Mouse (Mus musculus) limb, embryonic 10.5 days (tissue): ENCODE data around the gene Traf3ip3. TPM values are rescaled to one million over a fixed set of nuclear protein-coding genes. Genes with fewer than 3 reads are reported as not detected.

ENCODE experiments used
- DNase-seq: peaks from one replicate; pipeline ENCODE4 v3.0.0-alpha.2; 2017; ENCODE audit warnings: low spot score
- H3K27ac ChIP-seq: fragments of 300-500 bp; sonication (generic); 2 replicates; pipeline ENCODE4 v1.5.1; 2016; ENCODE audit warnings: mild to moderate bottlenecking
- H3K27me3 ChIP-seq: fragments of 300-500 bp; sonication (generic); 2 replicates; pipeline ENCODE4 v1.6.1; 2016; ENCODE audit warnings: low read depth, mild to moderate bottlenecking; ENCODE audit not compliant: poor library complexity, severe bottlenecking
- H3K36me3 ChIP-seq: fragments of 300-500 bp; sonication (generic); 2 replicates; pipeline ENCODE4 v1.6.1; 2016; ENCODE audit warnings: mild to moderate bottlenecking, moderate library complexity
- H3K4me1 ChIP-seq: fragments of 300-500 bp; sonication (generic); 2 replicates; pipeline ENCODE4 v1.6.1; 2016
- H3K4me3 ChIP-seq: fragments of 300-500 bp; sonication (generic); 2 replicates; pipeline ENCODE4 v1.5.1; 2016; ENCODE audit warnings: mild to moderate bottlenecking, moderate library complexity
- H3K9me3 ChIP-seq: fragments of 300-500 bp; sonication (generic); replicated peaks from 2 replicates; pipeline ENCODE4 v1.6.1; 2016; ENCODE audit warnings: mild to moderate bottlenecking
- WGBS: fragments of 180-500 bp; shearing (Covaris S2); methylation state at CpG from one replicate; pipeline ENCODE4 v1.1.7; 2016; 5-methylcytosine and 5-hydroxymethylcytosine counted together
- polyA plus RNA-seq: library from polyadenylated mRNA; unstranded; fragments of >200 nt; fragmentation: Nextera tagmentation; extraction: Ambion mirVana; gene quantifications from 2 replicates; pipeline ENCODE4 v1.2.1, GENCODE M21; 2016

The Traf3ip3 gene
- polyA plus RNA-seq, 1 experiment from 2014 or later, result 1.5 TPM

DNA sequence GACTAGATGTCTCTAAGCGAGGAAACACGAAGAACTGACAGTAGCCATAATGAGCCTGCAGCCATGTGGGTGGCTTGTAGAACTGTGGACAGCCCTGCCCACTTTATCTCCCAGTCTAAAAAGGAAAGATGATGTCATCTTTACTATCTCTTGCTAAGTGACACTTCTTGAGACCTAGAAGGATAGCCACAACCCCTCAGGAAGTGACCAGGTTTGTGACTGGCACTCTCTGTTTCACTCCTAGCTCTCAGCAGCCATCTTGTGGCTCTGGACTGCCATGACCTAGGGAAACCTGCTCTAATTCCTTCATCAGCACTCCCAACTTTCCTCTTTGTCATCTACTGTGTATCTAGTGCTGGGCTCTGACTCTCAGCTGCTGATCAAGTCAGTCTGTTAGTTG lies 3.2 kb downstream of the Traf3ip3 start:
- H3K27ac ChIP-seq, result no peak overlapping the region
- WGBS, result 92% methylated on average over 2 of the region's 2 CpGs
- H3K27me3 ChIP-seq, result no peaks in the 10 kb centered on the region
- no peaks in the 10 kb centered on the region for H3K36me3 ChIP-seq
- no peak for DNase-seq
- no peaks in the 10 kb centered on the region for H3K9me3 ChIP-seq
- H3K4me1 ChIP-seq, result 0 out of 2 replicates have a peak, but pooled peaks cover 6% of the 10 kb centered on the region
- no peak overlapping the region for H3K4me3 ChIP-seq

DNA sequence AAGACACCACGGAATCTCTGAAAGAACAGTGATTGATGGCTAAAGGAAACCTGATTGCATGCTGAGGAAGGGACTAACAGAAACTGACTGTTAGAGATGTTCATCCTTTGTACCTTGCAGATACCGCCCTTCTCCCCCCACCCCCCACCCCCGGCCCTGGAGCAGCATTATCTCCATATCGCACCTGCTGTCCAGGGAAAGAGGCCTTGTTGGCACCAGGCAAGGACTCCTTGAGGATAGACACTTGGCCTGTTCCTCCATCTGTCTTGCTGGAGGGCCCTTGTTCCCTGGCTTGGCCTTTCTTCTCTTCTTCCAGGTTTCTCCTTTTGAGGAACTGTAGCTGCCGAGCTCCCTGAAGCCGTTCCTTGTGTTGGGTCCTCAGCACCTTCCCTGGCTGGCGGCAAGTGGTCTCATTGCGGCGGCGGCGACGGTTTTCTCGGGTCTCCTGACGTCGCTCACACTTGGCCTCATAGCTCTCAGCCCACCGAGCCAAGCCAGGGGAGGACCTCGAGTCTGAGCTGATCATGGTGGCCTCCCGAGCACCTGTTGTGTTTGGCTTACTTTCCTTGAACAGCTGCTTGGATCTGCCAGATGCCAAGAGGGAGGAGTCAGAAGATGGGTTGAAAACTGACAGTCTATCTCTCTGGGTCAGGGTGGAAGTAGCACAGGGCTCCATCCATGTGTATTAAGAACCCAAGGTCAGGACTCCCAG lies 3.9 kb downstream of the Traf3ip3 start:
- Histone ChIP-seq H3K9me3 (no peaks in the 10 kb centered on the region), H3K4me1 (0 out of 2 replicates have a peak, but pooled peaks cover 6% of the 10 kb centered on the region), H3K36me3 (no peaks in the 10 kb centered on the region), H3K4me3 (no peak overlapping the region), H3K27me3 (no peaks in the 10 kb centered on the region), H3K27ac (no peak overlapping the region)
- 88% methylated on average over 18 of the region's 18 CpGs for WGBS
- DNase-seq, result no peak

DNA sequence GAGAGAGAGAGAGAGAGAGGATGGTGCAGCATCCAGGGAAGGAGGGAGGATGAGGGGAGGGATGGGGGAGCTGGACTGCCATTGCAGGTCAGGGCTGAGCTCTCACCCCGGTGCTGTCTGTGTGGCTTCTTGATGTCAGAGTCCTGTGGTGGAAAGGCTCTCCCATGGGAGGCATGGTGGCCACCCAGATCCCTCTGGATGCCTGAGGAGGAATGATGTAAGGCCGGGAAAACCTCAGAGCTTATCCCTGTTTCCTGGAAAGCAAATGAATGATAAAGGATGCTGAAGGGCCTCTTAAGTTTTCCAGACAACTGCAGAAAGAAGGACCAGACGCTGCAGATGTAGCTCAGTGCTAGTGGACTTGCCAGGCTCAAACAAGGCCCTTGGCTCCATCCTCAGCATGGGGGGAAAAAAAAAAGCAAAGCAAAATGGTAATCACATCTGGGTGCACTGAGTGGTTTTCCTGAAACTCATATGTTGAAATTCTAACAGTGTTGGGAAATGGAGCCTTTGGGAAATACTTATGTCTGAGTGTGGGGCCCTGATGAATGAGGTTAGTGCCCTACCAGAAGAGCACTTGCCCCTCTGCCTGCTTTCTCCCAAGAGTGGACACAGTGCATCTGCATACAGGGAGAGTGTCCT lies 6.2 kb downstream of the Traf3ip3 start:
- H3K27ac ChIP-seq, result no peak overlapping the region
- no peak overlapping the region for H3K4me3 ChIP-seq
- no peaks in the 10 kb centered on the region for H3K36me3 ChIP-seq
- H3K27me3 ChIP-seq, result no peaks in the 10 kb centered on the region
- H3K4me1 ChIP-seq, result peaks cover 2% of the 10 kb centered on the region
- no peaks in the 10 kb centered on the region for H3K9me3 ChIP-seq
- DNase-seq, result no peak
- 71% methylated on average over 3 of the region's 3 CpGs for WGBS

GRCm38 (mm10) chr1:193194416-193195140 lies 6.9 kb downstream of the Traf3ip3 start:
- 82% methylated on average over 3 of the region's 3 CpGs for WGBS
- no peak for DNase-seq
- no peaks in the 10 kb centered on the region for H3K27me3 ChIP-seq
- H3K4me3 ChIP-seq, result no peak overlapping the region
- H3K9me3 ChIP-seq, result no peaks in the 10 kb centered on the region
- no peaks in the 10 kb centered on the region for H3K36me3 ChIP-seq
- peaks cover 10% of the 10 kb centered on the region for H3K4me1 ChIP-seq
- H3K27ac ChIP-seq, result no peak overlapping the region

GRCm38 (mm10) chr1:193191675-193192283 lies 9.7 kb downstream of the Traf3ip3 start:
- peaks cover 23% of the 10 kb centered on the region for H3K4me1 ChIP-seq
- DNase-seq, result no peak
- H3K27ac ChIP-seq, result no peak overlapping the region
- 88% methylated on average over 7 of the region's 7 CpGs for WGBS
- no peak overlapping the region for H3K4me3 ChIP-seq
- no peaks in the 10 kb centered on the region for H3K27me3 ChIP-seq
- no peaks in the 10 kb centered on the region for H3K36me3 ChIP-seq
- H3K9me3 ChIP-seq, result no peaks in the 10 kb centered on the region

GRCm38 (mm10) chr1:193189771-193190170 lies 11.7 kb downstream of the Traf3ip3 start:
- Histone ChIP-seq H3K36me3 (no peaks in the 10 kb centered on the region), H3K27me3 (no peaks in the 10 kb centered on the region), H3K9me3 (no peaks in the 10 kb centered on the region), H3K27ac (peak overlapping the region; percentile 53; the same call in 1 of the 2 replicates), H3K4me1 (peaks cover 23% of the 10 kb centered on the region), H3K4me3 (no peak overlapping the region)
- no peak for DNase-seq
- WGBS, result 62% methylated on average over 3 of the region's 3 CpGs

- Histone ChIP-seq H3K36me3 (no peaks in the 10 kb centered on the region), H3K4me3 (no peak overlapping the region), H3K27ac (peak overlapping the region; percentile 76), H3K27me3 (no peaks in the 10 kb centered on the region), H3K4me1 (peaks cover 23% of the 10 kb centered on the region), H3K9me3 (no peaks in the 10 kb centered on the region)
- WGBS, result 30% methylated on average over 9 of the region's 9 CpGs
- peak; percentile 57 for DNase-seq
Observed at GRCm38 (mm10) chr1:193189151-193189621, 12.3 kb downstream of the Traf3ip3 start.

DNA sequence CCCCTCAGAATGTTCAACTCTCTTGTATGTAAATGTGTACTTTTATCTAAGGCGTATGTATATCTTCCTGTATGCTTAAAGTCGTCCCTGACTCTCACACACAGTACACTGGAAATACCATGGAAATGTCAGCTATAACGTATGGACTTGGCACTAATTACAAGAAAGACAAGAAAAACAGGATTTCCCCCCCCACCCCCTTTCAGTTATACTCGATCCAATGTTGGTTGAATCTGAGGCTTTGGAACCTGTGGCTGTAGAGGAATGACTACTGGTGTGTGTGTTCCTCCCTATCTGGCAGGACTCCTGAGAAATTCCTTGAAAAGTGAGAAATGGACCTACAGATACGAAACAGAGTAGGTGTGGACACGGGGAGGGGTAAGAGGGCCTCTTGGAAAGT lies 13.2 kb downstream of the Traf3ip3 start:
- Histone ChIP-seq H3K9me3 (no peaks in the 10 kb centered on the region), H3K27ac (peak overlapping the region; percentile 76), H3K4me1 (peaks cover 23% of the 10 kb centered on the region), H3K4me3 (no peak overlapping the region), H3K27me3 (no peaks in the 10 kb centered on the region), H3K36me3 (no peaks in the 10 kb centered on the region)
- DNase-seq, result no peak
- WGBS, result 83% methylated on average over 6 of the region's 6 CpGs

- H3K9me3 ChIP-seq, result no peaks in the 10 kb centered on the region
- WGBS, result 84% methylated on average over 3 of the region's 3 CpGs
- H3K27me3 ChIP-seq, result no peaks in the 10 kb centered on the region
- H3K27ac ChIP-seq, result no peak overlapping the region
- no peak overlapping the region for H3K4me3 ChIP-seq
- no peaks in the 10 kb centered on the region for H3K4me1 ChIP-seq
- no peaks in the 10 kb centered on the region for H3K36me3 ChIP-seq
- no peak for DNase-seq
Observed at GRCm38 (mm10) chr1:193181104-193181503, 20.4 kb downstream of the Traf3ip3 start.

- H3K27ac ChIP-seq, result peak overlapping the region; percentile 91
- no peaks in the 10 kb centered on the region for H3K36me3 ChIP-seq
- DNase-seq, result no peak
- H3K4me1 ChIP-seq, result peaks cover 23% of the 10 kb centered on the region
- WGBS, result 90% methylated on average over 13 of the region's 13 CpGs
- H3K4me3 ChIP-seq, result peak overlapping the region; percentile 74
- H3K9me3 ChIP-seq, result no peaks in the 10 kb centered on the region
- H3K27me3 ChIP-seq, result no peaks in the 10 kb centered on the region
Observed at GRCm38 (mm10) chr1:193174143-193174733, 27.3 kb downstream of the Traf3ip3 start.

GRCm38 (mm10) chr1:193173810-193174129 lies 27.7 kb downstream of the Traf3ip3 start:
- Histone ChIP-seq H3K9me3 (no peaks in the 10 kb centered on the region), H3K4me3 (peak overlapping the region; percentile 74), H3K27ac (peak overlapping the region; percentile 91), H3K36me3 (no peaks in the 10 kb centered on the region), H3K27me3 (no peaks in the 10 kb centered on the region), H3K4me1 (peaks cover 23% of the 10 kb centered on the region)
- WGBS, result 20% methylated on average over 9 of the region's 9 CpGs
- no peak for DNase-seq

GRCm38 (mm10) chr1:193172991-193173809 lies 28.3 kb downstream of the Traf3ip3 start:
- no peaks in the 10 kb centered on the region for H3K36me3 ChIP-seq
- H3K4me3 ChIP-seq, result peak overlapping the region; percentile 74
- H3K9me3 ChIP-seq, result no peaks in the 10 kb centered on the region
- WGBS, result 1% methylated on average over 48 of the region's 48 CpGs
- peaks cover 23% of the 10 kb centered on the region for H3K4me1 ChIP-seq
- DNase-seq, result peak; percentile 97
- peak overlapping the region; percentile 91 for H3K27ac ChIP-seq
- H3K27me3 ChIP-seq, result no peaks in the 10 kb centered on the region
